Mouse (Mus musculus) midbrain, embryonic 16.5 days (tissue): ENCODE measurements around the gene Lrrn2. TPM values are rescaled to one million over a fixed set of nuclear protein-coding genes. Genes with fewer than 3 reads are reported as not detected.

Experiments
- ATAC-seq: fragments of 200-750 bp; cut with Nextera tagmentation; 2 replicates; pipeline ENCODE4 v1.8.0; 2017; ENCODE audit warnings: moderate TSS enrichment
- H3K27ac ChIP-seq: fragments of 300-500 bp; sonication (generic); 2 replicates; pipeline ENCODE4 v1.5.1; 2014; ENCODE audit warnings: mild to moderate bottlenecking, low read length, mixed read lengths
- H3K27me3 ChIP-seq: fragments of 300-500 bp; sonication (generic); 2 replicates; pipeline ENCODE4 v1.6.1; 2014; ENCODE audit warnings: low read depth, low read length, mixed read lengths; ENCODE audit not compliant: control insufficient read depth, insufficient read depth
- H3K36me3 ChIP-seq: fragments of 300-500 bp; sonication (generic); 2 replicates; pipeline ENCODE4 v1.6.1; 2014; ENCODE audit warnings: mild to moderate bottlenecking, low read length, moderate library complexity, mixed read lengths; ENCODE audit not compliant: control insufficient read depth, insufficient read depth
- H3K4me1 ChIP-seq: fragments of 300-500 bp; sonication (generic); 2 replicates; pipeline ENCODE4 v1.6.1; 2014; ENCODE audit warnings: mild to moderate bottlenecking, low read length, mixed read lengths; ENCODE audit not compliant: control insufficient read depth, insufficient read depth
- H3K4me2 ChIP-seq: fragments of 300-500 bp; sonication (generic); 2 replicates; pipeline ENCODE4 v1.6.1; 2014; ENCODE audit warnings: mild to moderate bottlenecking, low read length, mixed read lengths
- H3K4me3 ChIP-seq: fragments of 300-500 bp; sonication (generic); 2 replicates; pipeline ENCODE4 v1.5.1; 2014; ENCODE audit warnings: low read depth, mild to moderate bottlenecking, low read length, moderate library complexity, mixed read lengths
- H3K9ac ChIP-seq: fragments of 300-500 bp; sonication (generic); 2 replicates; pipeline ENCODE4 v1.6.1; 2014; ENCODE audit warnings: low read depth, low read length, mixed read lengths
- H3K9me3 ChIP-seq: fragments of 300-500 bp; sonication (generic); replicated peaks from 2 replicates; pipeline ENCODE4 v1.6.1; 2014; ENCODE audit warnings: mild to moderate bottlenecking, low read length, mixed read lengths; ENCODE audit not compliant: control insufficient read depth, poor library complexity, severe bottlenecking
- WGBS: fragments of 180-500 bp; shearing (Covaris S2); extraction: QIAGEN DNeasy Blood & Tissue Kit; methylation state at CpG from one replicate; pipeline ENCODE4 v1.1.7; 2014; 5-methylcytosine and 5-hydroxymethylcytosine counted together
- polyA plus RNA-seq: library from polyadenylated mRNA; unstranded; fragments of >200 nt; fragmentation: Nextera tagmentation; extraction: Ambion mirVana; gene quantifications from 2 replicates; pipeline ENCODE4 v1.2.1, GENCODE M21; 2015

The Lrrn2 gene
- polyA plus RNA-seq, 1 experiment from 2014 or later: 59.1 TPM

DNA sequence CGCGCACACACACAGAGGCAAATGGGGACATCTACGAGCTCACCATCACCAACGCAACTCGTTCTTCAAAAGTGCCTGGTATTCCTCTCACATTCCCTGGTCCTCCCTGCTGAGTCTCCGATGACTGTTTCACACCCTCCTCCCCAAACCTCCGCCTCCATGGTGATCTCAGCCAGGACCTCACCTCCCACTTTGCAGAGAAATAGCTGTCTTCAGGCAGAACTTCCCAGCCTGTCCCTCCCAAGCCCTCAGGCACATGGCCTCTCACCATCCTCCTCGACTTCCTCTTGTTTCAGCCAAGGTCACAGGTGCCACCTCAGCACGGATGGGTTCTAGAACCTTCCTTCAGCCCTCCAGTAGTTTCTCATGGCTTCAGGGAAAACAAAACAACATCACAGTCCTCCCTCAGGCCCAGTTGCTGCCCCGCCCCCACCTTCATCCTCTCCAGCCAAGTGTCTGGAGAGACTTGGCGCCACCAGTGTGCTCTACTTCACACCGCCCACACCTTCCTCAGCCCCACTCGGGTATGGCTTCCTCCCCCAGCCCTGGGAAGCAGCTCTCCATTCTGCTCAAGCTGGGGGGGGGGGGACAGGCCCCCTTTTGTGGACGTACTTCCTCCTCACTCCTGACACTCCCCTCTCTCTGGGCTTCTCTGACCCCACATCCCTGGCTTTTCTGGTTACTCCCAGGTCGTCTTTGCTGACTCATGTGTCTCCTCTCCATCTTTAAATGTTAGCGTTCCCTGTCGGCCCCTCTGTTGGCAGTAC, 13.4 kb downstream of the Lrrn2 start:
- H3K4me2 ChIP-seq: no peak overlapping the region
- peaks cover 10% of the 10 kb centered on the region for H3K4me1 ChIP-seq
- H3K36me3 ChIP-seq: peaks cover 9% of the 10 kb centered on the region; the same call in 1 of the 2 replicates
- no peaks in the 10 kb centered on the region for H3K27me3 ChIP-seq
- H3K9ac ChIP-seq: no peak overlapping the region
- no peaks in the 10 kb centered on the region for H3K9me3 ChIP-seq
- H3K27ac ChIP-seq: no peak overlapping the region
- no peak overlapping the region for H3K4me3 ChIP-seq
- WGBS: 77% methylated on average over 17 of the region's 17 CpGs
- ATAC-seq: no peak

- H3K27me3 ChIP-seq: no peaks in the 10 kb centered on the region
- no peak for ATAC-seq
- WGBS: 87% methylated on average over 6 of the region's 6 CpGs
- H3K4me2 ChIP-seq: no peak overlapping the region
- no peaks in the 10 kb centered on the region for H3K9me3 ChIP-seq
- no peak overlapping the region for H3K4me3 ChIP-seq
- H3K27ac ChIP-seq: no peak overlapping the region
- no peaks in the 10 kb centered on the region for H3K36me3 ChIP-seq
- no peak overlapping the region for H3K9ac ChIP-seq
- H3K4me1 ChIP-seq: peaks cover 24% of the 10 kb centered on the region
Measured at GRCm38 (mm10) chr1:132899029-132899428, 19.0 kb downstream of the Lrrn2 start.

GRCm38 (mm10) chr1:132899626-132900025, 19.6 kb downstream of the Lrrn2 start:
- no peaks in the 10 kb centered on the region for H3K9me3 ChIP-seq
- 0 out of 2 replicates have a peak, but pooled peaks cover under 1% of the 10 kb centered on the region for H3K36me3 ChIP-seq
- no peak overlapping the region for H3K4me2 ChIP-seq
- H3K4me1 ChIP-seq: peaks cover 24% of the 10 kb centered on the region
- H3K4me3 ChIP-seq: no peak overlapping the region
- H3K9ac ChIP-seq: no peak overlapping the region
- WGBS: 69% methylated on average over 7 of the region's 7 CpGs
- ATAC-seq: no peak
- H3K27me3 ChIP-seq: no peaks in the 10 kb centered on the region
- no peak overlapping the region for H3K27ac ChIP-seq

GRCm38 (mm10) chr1:132900945-132901344, 20.9 kb downstream of the Lrrn2 start:
- no peak for ATAC-seq

GRCm38 (mm10) chr1:132903519-132903918, 23.4 kb downstream of the Lrrn2 start:
- peaks cover 24% of the 10 kb centered on the region for H3K4me1 ChIP-seq
- H3K27me3 ChIP-seq: no peaks in the 10 kb centered on the region
- H3K27ac ChIP-seq: peak overlapping the region; percentile 34; the same call in 1 of the 2 replicates
- no peaks in the 10 kb centered on the region for H3K9me3 ChIP-seq
- no peak overlapping the region for H3K9ac ChIP-seq
- 0 out of 2 replicates have a peak, but pooled peaks have one; percentile 26 for ATAC-seq
- WGBS: 35% methylated on average over 4 of the region's 4 CpGs
- H3K4me3 ChIP-seq: no peak overlapping the region
- H3K36me3 ChIP-seq: 0 out of 2 replicates have a peak, but pooled peaks cover 2% of the 10 kb centered on the region
- no peak overlapping the region for H3K4me2 ChIP-seq

More at GRCm38 (mm10) chr1:132900945-132901344, 20.9 kb downstream of the Lrrn2 start:
- Histone ChIP-seq H3K36me3 (0 out of 2 replicates have a peak, but pooled peaks cover 2% of the 10 kb centered on the region), H3K27ac (no peak overlapping the region), H3K9me3 (no peaks in the 10 kb centered on the region), H3K9ac (no peak overlapping the region), H3K4me3 (no peak overlapping the region), H3K4me2 (no peak overlapping the region), H3K4me1 (peaks cover 24% of the 10 kb centered on the region), H3K27me3 (no peaks in the 10 kb centered on the region)
- 79% methylated on average over 5 of the region's 5 CpGs for WGBS

DNA sequence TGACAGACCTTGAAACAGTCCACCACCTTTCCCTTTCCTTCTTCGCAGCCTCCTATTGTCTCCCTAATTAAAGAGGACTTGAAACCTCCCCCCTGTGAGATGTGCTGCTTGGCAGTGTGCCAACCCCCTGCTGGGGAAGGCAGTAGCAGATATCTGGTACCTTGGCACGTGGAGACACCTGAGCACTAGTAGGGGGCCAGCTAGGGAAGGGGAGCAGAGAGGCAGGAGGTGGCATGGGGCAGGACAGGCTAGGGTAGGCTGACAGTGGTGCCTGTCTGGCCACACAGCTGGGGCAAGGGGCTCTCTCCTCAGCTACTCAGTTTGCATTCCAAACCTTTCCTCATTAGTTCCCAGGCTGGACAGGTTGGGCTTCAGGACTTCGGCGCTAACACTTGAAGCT, 29.0 kb downstream of the Lrrn2 start:
- peaks cover 15% of the 10 kb centered on the region for H3K4me1 ChIP-seq

GRCm38 (mm10) chr1:132909951-132910350, 29.9 kb downstream of the Lrrn2 start:
- WGBS: 81% methylated on average over 1 of the region's 1 CpGs
- H3K4me2 ChIP-seq: no peak overlapping the region
- H3K9me3 ChIP-seq: no peaks in the 10 kb centered on the region
- no peak overlapping the region for H3K4me3 ChIP-seq
- 0 out of 2 replicates have a peak, but pooled peaks have one; percentile 13 for ATAC-seq
- no peak overlapping the region for H3K9ac ChIP-seq
- no peaks in the 10 kb centered on the region for H3K27me3 ChIP-seq
- H3K27ac ChIP-seq: no peak overlapping the region
- no peaks in the 10 kb centered on the region for H3K36me3 ChIP-seq
- H3K4me1 ChIP-seq: peaks cover 15% of the 10 kb centered on the region

More for the DNA sequence above, 29.0 kb downstream of the Lrrn2 start:
- Histone ChIP-seq H3K27ac (no peak overlapping the region), H3K36me3 (0 out of 2 replicates have a peak, but pooled peaks cover 2% of the 10 kb centered on the region), H3K4me2 (no peak overlapping the region), H3K9ac (no peak overlapping the region), H3K27me3 (no peaks in the 10 kb centered on the region), H3K9me3 (no peaks in the 10 kb centered on the region), H3K4me3 (no peak overlapping the region)
- no peak for ATAC-seq
- 59% methylated on average over 4 of the region's 4 CpGs for WGBS

DNA sequence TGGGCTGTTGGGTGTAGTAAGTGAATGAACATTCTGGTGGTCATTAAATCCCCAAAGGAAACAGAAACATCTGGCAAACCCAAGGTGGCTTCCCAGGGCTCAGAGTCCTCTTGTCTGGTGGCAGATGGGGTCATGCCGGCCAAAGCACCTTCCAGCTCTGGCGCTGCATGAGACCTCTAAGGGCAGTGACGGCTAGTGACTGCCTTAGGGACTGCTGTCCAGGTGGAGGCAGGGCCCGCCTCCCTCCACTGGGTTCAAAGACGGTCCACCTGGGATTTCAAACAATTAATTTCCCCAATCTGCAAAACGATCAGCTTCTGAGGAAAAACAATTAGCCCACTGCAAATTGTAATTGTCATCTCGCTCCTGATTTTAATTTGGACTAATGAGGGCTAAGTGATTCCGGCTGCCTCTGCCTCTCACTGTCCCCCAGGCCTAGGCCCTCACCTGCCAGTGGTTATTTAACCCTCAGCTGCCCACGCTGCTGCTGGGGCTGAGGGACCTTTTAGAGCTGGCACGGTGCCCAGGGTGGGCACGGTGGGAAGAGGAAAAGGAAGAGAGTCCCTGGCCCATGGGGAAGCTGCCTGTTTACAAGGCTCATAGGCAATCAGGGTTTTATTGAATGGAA, 30.5 kb downstream of the Lrrn2 start:
- Histone ChIP-seq H3K9ac (no peak overlapping the region), H3K4me1 (peaks cover 17% of the 10 kb centered on the region), H3K27ac (no peak overlapping the region), H3K4me2 (no peak overlapping the region), H3K27me3 (no peaks in the 10 kb centered on the region), H3K9me3 (no peaks in the 10 kb centered on the region), H3K4me3 (no peak overlapping the region), H3K36me3 (no peaks in the 10 kb centered on the region)
- peak; percentile 30; the same call in 1 of the 2 replicates for ATAC-seq
- WGBS: 50% methylated on average over 11 of the region's 11 CpGs
